Mouse (Mus musculus) gastrocnemius, postnatal 36 days (tissue): ENCODE measurements at regions not wholly inside any gene's neighbourhood (a gene's known extent, or its start where the extent isn't known, plus 50 kb on each side); places are given as distances from the start of the nearest gene placed in this dataset.

Source experiments
- DNase-seq, 2 experiments: peaks; one replicate each; pipeline ENCODE4 v3.0.0; 2022
- intact Hi-C: fragments of 180-260 bp; cut with DNase I; formaldehyde crosslinking; loops from one replicate; pipeline ENCODE4 v1.15.1; 2025

DNA sequence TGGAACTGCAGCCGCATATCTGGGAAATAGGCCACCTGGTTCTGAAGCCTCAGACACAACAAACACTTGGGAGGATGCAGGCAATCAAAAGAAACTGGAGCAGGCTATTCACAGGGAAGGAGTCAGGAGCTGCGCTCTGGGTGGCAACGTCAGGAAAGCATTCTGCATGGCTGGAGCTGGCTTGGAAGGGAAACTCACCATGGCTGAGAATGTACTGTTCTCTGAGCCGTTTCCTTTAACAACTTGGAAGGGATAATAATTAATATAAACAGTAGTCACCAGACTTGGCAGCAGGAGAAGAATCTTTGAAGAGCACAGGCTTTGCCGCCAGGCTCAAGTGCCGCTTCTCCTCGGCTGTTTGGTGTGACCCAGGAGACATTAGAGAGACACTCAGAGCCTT is 434.5 kb downstream of the Tns3 start:
- DNase-seq: no peak
- intact Hi-C loops: no loop called here

DNA sequence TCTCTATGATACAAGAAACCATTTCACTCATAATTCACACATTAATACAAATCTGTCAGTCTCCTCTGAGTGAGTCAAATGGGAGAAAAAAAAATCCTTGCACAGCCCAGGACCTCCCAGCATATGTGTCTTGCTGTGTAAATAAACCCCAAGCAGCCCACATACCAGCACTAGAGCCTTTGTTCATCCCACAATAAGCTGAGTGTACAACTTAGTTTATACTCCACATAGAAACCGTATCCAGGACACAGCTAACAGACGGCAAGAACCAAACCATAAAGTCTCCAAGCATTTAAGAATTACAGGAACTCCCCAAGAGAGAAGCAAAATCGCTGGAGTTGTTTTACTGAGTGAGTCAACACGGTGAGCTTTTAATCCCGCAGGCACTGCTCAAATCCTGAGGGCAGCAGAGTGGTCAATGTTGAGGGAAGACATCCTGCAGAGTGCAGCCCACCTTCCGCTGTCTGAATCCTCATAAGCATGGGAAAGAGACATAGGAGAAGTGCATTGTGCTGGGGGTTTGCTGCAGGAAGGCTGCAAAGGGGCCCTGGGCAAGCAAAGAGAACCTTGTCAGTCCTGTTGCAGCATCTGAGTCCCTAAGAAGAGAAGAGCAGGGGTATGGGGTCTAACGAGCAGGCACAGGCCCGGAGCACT is 436.4 kb downstream of the Tns3 start:
- no peak for DNase-seq
- intact Hi-C loops: no loop called here

DNA sequence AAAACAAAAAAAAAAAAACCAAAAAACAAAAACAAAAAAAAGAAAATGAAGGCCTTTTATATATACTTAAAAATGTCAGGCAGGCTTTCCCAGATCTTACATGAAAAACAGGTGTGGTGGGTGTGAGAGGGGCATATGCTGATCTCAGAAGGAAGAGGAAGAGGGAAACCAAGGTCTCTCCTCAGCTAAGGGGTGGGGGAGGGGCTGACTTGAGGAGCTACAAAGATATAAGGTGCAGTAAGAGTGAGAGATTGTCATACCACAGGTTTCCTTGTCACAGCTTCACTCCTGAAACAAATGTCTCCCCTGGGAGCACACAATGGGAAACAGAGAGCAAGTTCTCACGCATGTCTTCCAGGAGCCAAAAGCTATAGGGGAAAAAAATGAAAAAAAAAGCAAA is 440.0 kb downstream of the Tns3 start:
- DNase-seq: no peak
- intact Hi-C loops: no loop called here

DNA sequence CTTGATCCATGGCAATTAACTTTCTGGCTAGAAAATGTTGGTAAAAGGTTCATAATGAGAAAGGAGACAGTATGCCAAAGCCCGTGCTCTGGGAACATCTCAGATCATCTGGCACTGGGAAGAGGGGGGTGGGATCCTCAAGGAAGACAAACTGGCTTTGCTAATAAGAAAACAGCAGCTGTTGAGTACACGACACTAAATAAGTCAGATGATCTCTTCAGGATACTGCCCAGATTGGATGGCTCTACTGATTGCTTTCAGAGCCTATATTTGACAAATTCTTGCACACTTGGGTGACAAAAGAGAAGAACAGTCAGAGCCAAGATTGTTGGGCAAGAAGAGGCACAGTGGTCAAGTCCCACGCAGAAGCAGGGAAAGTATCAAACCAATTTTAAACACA is 443.7 kb downstream of the Tns3 start:
- intact Hi-C loops: no loop called here
- peak in 1 of 2 experiments; percentile 16 for DNase-seq

DNA sequence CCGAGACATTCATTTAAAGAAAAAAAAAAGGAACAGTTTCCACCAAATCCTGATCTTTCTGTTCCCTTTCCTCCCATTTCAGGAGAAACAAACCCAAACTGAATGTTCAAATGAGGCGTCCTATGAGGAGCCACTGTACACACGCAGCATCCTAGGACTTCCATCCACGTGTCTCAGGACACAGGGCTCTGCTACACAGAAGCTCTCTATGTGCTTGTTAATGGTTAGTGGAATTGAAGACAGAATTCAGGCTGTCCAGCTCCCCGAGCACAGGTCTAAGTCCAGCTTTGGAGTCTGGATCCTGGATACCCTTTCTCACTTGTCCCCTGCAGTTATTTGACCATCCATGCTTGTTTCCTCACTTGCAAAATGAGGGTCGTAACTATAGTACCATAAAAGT is 444.4 kb downstream of the Tns3 start:
- intact Hi-C loops: no loop called here
- DNase-seq: no peak

DNA sequence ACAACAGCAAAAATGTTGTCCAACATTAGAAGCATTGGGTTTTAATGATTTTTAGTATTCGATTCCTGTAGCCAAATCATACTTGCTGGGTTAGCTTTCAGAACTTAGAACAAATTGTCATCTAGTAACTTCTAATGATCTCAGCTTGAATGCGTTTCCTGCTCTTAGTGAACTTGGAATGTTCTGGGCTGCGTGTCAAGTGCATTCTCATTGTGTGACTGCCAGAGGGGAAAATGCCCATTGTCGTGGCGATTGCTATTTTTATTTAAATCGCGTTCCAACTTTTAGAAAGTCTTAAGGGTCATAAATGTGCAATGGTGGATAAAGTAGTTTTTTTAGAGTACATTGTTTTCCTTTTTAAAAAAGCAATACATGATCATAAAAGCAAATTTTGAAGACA is 448.7 kb downstream of the Tns3 start:
- intact Hi-C loops: no loop called here
- peak; percentile 38 to 66 for DNase-seq

DNA sequence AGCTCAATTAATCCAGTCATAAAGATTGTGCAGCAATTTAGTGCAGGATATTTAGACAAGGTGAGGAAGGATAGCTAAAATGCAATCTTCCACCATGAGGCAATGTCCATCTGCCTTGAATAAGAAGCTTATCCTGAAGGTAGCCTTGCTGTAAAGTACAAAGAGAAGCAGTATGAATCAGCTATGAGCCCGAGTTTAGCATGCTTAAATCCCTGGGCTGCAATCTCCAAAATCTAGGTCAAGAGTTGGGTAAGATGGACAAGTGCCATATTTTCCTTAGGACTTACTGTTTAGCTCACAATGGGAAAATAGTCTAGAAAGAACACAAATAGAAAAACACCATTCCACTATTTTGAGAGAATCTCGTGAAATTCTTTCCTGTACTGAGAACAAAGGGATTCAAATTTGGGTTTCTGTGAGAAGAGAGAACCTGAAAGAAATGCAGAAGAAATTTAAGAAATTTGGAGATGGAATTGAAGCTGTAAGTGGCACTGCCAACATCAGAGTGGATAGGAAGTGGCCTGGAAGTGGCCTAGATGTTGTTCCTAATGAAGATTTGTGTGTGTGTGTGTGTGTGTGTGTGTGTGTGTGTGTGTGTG is 449.9 kb downstream of the Tns3 start:
- DNase-seq: no peak
- intact Hi-C loops: no loop called here

DNA sequence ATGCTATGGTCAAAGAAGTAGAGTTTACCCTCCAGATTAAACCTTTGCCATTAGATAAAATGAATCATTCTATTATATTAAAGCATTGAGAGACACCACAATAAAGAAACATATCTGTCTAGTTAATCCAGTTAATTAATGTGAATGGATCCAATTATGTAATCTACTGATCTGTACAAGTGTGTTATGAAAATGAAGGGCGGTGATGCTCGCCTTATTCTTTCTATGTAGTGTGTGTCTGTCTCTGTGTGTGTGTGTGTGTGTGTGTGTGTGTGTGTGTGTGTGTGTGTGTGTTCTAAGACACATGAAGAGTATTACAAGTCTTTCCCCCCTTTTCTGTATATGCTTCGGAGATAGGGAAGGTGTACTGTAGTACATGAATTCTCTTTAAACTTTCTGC is 451.2 kb downstream of the Tns3 start:
- intact Hi-C loops: no loop called here
- DNase-seq: no peak

DNA sequence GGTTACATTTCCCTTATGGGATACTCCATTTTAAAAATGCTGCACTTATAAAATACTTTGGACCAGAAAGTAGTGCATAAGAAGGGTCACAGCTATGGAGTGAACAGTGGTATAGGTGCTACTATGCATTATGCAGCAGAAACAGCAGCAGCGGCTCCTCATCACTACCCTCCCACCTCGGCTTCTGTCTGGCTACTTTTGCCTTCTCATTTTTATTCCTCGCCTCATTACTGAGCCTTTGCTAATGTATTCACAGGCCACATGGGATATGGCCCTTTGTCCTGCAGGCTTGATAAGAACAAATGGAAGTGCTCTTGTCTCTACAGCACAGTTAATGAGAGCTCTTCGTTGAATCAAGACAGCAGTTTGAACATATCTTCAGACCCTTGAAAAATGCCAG is 451.6 kb downstream of the Tns3 start:
- intact Hi-C loops: no loop called here
- no peak for DNase-seq

DNA sequence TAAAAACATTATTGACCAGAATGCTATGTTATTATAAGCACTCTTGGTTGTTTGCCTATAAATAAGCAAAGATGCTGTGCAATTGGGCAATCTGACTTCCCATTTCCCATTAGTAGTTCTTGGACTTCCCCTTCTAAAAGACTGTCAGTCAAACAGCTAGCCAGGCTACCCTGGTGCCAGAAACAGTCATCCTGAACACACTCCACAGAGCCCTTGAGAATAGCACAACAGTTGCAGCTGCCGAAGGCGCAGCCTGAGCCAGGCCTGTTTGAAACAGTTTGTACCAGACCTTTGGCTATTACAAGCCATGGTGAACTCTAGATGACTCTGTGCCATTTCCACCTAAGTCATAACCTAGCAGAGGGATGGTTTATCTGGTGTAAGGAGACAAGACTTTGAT is 455.3 kb downstream of the Tns3 start:
- peak; percentile 31 to 60 for DNase-seq
- intact Hi-C loops: no loop called here

DNA sequence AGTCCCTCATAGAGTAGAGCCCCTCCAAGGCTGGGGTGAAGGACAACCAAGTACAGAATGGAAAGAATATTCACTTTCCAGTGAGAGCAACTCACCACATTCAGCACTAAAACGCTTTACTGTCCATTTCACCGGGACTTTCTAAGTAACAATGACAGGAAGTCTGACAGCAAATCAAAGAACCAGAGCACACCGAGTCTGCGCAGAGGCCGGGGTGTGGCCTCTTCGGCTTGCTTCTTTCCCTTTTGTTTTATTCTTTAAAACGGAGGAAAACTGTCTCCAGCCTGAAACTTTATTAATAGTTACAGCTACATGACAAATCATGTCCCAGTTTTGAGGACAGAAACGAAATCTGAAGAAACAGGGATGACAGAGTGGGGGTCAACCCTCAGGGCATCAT is 465.0 kb downstream of the Tns3 start:
- intact Hi-C loops: no loop called here
- DNase-seq: peak in 1 of 2 experiments; percentile 15
